Mouse (Mus musculus) ES-CJ7 (cell line): ENCODE measurements around the gene Rspo4.

Experiments
- DNase-seq: peaks from one replicate; pipeline ENCODE4 v3.0.0; 2011; ENCODE audit warnings: low read depth, low spot score

Rspo4 gene

DNA sequence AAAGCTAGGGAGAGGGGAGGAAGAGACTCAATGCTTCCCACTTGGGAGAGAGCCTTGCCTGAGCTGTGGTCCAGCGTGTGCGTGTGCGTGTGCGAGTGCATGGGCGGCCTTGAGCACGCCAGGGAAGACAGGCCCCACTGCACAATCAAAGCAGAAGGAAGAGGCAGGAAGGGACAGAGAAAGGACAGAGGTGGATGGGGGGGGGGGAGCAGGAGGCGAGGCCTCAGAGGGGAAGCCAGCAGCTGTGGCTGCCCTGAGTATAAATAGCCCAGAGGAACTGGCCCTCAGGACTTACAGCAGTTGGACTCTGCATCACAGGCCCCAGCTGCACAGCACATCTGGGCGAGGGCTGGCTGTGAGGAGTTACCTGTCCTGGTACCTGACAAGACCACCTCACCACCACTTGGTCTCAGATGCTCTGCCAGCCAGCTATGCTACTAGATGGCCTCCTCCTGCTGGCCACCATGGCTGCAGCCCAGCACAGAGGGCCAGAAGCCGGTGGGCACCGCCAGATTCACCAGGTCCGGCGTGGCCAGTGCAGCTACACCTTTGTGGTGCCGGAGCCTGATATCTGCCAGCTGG is 68.3 kb downstream of the Rspo4 start, which contains the start of gene Angpt4:
TSS of gene Angpt4 (plus strand) at position 292 of the 582 bp plus-strand sequence.
- no peak for DNase-seq

GRCm38 (mm10) chr2:151911751-151912150 is 69.0 kb downstream of the Rspo4 start:
- no peak for DNase-seq

DNA sequence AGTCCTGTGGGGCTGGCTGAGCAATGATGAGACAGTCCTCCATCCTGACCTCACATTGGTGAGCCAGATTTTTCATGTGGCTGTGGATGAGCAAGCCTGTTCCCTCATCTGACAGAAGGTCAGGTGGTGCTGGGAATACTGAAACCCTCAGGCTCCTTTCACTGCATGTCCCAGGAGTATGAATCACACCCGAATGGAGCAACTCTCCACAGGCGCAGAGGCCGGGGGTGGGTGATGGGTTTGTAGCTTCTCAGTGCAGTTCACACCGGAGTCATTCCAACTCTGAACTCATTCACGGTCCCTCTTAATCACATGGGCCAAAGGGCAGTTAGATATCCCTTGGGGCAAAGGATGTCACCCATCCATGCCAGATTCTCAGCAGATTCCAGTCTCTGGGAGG is 71.4 kb downstream of the Rspo4 start:
- DNase-seq: no peak

GRCm38 (mm10) chr2:151915111-151915510 is 72.4 kb downstream of the Rspo4 start:
- no peak for DNase-seq

- DNase-seq: no peak
Observed at GRCm38 (mm10) chr2:151916061-151916831, 73.5 kb downstream of the Rspo4 start.

DNA sequence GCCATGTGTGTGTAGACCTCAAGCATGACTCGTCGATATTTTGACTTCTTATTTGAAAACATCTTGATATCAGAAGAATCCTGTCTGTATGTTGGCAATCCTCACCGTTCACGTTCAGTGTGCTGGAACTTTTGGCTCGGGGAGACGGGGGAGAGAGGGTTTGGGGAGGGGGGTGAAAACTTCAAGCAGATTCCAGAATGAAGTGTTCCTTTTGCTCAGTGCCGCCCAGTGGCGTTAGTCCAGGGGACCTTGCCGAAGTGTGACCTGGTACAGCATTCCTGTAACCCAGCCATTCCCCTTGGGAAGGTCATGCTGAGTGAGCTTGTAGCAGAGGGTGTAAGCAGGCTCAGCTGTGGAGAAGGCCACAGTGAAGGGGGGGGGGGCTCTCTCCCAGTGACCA is 76.4 kb downstream of the Rspo4 start:
- DNase-seq: no peak

DNA sequence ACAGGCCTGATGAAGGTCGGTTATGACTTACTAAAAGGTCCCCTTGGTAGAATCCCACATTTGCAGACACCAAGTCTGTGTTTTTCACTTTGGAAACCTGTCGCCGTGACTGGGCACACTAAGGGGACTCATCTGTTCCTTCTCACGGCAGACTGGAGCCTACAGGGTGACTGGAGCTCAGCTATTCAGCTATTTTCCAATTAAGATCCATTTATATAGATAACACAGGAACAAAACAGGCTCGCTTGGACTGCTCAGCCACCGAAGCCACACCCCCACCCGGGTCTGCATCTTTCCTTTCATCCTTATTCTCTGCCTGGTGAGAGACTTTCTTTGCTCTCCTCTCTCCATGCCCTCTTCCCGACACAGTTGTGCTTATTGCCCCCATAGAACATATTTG is 78.3 kb downstream of the Rspo4 start:
- DNase-seq: no peak

- no peak for DNase-seq
Observed at GRCm38 (mm10) chr2:151921596-151921995, 78.9 kb downstream of the Rspo4 start.
